Mouse (Mus musculus): ENCODE measurements around the gene Neb. TPM values are rescaled to one million over a fixed set of nuclear protein-coding genes. Genes with fewer than 3 reads are reported as not detected.
A peak's percentile ranks its signal among the peaks of the same experiment; 100 is the strongest.

Gene Neb
- polyA plus RNA-seq, 2 experiments: 0.13 to 0.18 TPM

DNA sequence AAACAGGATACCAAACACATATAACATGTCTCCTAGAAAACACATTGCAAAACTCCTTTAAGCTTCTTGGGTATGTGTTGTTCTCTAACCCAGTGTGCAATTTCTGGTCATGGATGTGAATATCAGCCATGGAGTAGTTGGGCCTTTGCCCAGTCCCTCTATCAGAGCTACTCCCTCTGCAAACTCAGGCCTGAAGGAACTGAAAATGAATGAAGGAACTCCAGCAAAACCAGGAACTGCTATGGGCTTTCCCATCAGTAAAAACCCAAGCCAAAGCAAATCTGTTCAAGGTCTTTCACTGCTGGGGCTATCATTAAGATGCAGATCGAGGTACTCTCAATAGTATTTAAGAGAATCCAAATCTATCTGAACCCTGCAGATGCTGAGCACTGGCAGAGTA lies 90.8 kb downstream of the Neb start:
- DNase-seq (ENCODE audit: low read depth in 3 of 3, low spot score in 3 of 3): no peak
- H3K9ac ChIP-seq (replicated peaks): no peak overlapping the region
- no peak overlapping the region for H3K4me3 ChIP-seq (ENCODE audit: insufficient read depth in 1 of 2, low read depth in 2 of 2, low read length in 2 of 2)
- H3K4me2 ChIP-seq (ENCODE audit: low read depth): no peak overlapping the region
- WGBS (ENCODE audit: insufficient replicate concordance): 40% methylated on average over 1 of the region's 1 CpGs
- no peaks in the 10 kb centered on the region for H3K36me3 ChIP-seq (replicated peaks; ENCODE audit: control insufficient read depth, insufficient read depth, low read depth)
- TF ChIP-seq CTCF (IDR thresholded peaks at IDR 0.05; ENCODE audit: low read depth) (no peak), EP300 (IDR thresholded peaks at IDR 0.05; ENCODE audit: low read depth) (no peak)
- no peak for ATAC-seq (ENCODE audit: insufficient read depth)
- H3K27me3 ChIP-seq (ENCODE audit: control insufficient read depth, insufficient read depth, low read length): no peaks in the 10 kb centered on the region
- H3K9me3 ChIP-seq (ENCODE audit: control insufficient read depth, low read length): no peaks in the 10 kb centered on the region
- H3K4me1 ChIP-seq (replicated peaks; ENCODE audit: control insufficient read depth in 2 of 2, insufficient read depth in 2 of 2, low read length in 1 of 2): no peaks in the 10 kb centered on the region
- no peak overlapping the region for H3K27ac ChIP-seq

DNA sequence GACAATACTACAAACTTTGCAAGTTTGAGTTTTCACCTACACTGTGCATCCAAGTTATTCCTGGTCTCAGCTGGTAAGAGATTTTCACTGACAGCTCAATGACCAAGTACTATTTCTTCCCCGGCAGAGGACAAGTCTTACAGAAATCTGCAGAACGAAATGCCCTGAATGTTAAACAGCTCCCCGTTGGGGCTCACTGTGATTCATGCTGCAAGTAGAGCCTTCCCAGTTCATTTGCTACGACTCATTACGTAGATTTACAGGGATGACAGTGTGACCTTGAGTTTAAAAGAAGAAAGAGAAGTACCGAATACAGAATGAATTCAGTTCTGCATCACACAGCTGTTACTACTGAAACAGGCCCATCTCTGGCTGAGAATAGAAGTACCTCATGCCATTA lies 91.9 kb downstream of the Neb start:
- no peaks in the 10 kb centered on the region for H3K27me3 ChIP-seq (ENCODE audit: control insufficient read depth, insufficient read depth, low read length)
- H3K9me3 ChIP-seq (ENCODE audit: control insufficient read depth, low read length): no peaks in the 10 kb centered on the region
- TF ChIP-seq CTCF (IDR thresholded peaks at IDR 0.05; ENCODE audit: low read depth) (no peak), EP300 (IDR thresholded peaks at IDR 0.05; ENCODE audit: low read depth) (no peak)
- H3K27ac ChIP-seq: no peak overlapping the region
- WGBS (ENCODE audit: insufficient replicate concordance): 69% methylated on average over 6 of the region's 6 CpGs
- DNase-seq (ENCODE audit: low read depth in 3 of 3, low spot score in 3 of 3) (no peak), ATAC-seq (ENCODE audit: insufficient read depth) (no peak)
- H3K9ac ChIP-seq (replicated peaks): no peak overlapping the region
- no peak overlapping the region for H3K4me2 ChIP-seq (ENCODE audit: low read depth)
- no peaks in the 10 kb centered on the region for H3K4me1 ChIP-seq (replicated peaks; ENCODE audit: control insufficient read depth in 2 of 2, insufficient read depth in 2 of 2, low read length in 1 of 2)
- H3K4me3 ChIP-seq (ENCODE audit: insufficient read depth in 1 of 2, low read depth in 2 of 2, low read length in 2 of 2): no peak overlapping the region
- H3K36me3 ChIP-seq (replicated peaks; ENCODE audit: control insufficient read depth, insufficient read depth, low read depth): no peaks in the 10 kb centered on the region

DNA sequence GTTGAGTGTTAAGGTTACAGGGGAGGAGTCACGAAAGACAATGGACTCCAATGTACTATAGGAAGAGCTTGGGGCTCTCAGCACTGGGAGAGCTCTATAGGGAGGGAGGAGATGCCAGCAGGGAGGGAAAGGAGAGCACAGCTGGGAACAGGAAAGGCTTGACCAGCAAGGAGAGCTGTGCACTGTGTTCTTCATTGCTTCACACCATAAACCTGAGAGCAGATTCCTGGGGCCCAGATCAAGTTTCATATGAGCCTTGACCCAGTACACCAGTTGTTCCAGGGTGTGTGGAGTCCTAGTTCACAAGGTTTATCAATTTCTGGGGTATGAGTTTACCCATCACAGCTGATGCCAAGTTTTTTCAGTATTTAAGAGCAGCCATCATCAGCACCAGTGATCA lies 106.1 kb downstream of the Neb start:
- DNase-seq (ENCODE audit: low read depth in 3 of 3, low spot score in 3 of 3): no peak
- Histone ChIP-seq H3K4me1 (replicated peaks; ENCODE audit: control insufficient read depth in 2 of 2, insufficient read depth in 2 of 2, low read length in 1 of 2) (no peaks in the 10 kb centered on the region), H3K4me3 (ENCODE audit: insufficient read depth in 1 of 2, low read depth in 2 of 2, low read length in 2 of 2) (no peak overlapping the region), H3K9ac (replicated peaks) (no peak overlapping the region), H3K27me3 (ENCODE audit: control insufficient read depth, insufficient read depth, low read length) (no peaks in the 10 kb centered on the region), H3K36me3 (replicated peaks; ENCODE audit: control insufficient read depth, insufficient read depth, low read depth) (no peaks in the 10 kb centered on the region), H3K9me3 (ENCODE audit: control insufficient read depth, low read length) (no peaks in the 10 kb centered on the region), H3K4me2 (ENCODE audit: low read depth) (no peak overlapping the region), H3K27ac (no peak overlapping the region)
- no peak for TF ChIP-seq EP300 (IDR thresholded peaks at IDR 0.05; ENCODE audit: low read depth)
- TF ChIP-seq CTCF (IDR thresholded peaks at IDR 0.05; ENCODE audit: low read depth): no peak
- no peak for ATAC-seq (ENCODE audit: insufficient read depth)
- WGBS (ENCODE audit: insufficient replicate concordance): 17% methylated on average over 1 of the region's 1 CpGs

DNA sequence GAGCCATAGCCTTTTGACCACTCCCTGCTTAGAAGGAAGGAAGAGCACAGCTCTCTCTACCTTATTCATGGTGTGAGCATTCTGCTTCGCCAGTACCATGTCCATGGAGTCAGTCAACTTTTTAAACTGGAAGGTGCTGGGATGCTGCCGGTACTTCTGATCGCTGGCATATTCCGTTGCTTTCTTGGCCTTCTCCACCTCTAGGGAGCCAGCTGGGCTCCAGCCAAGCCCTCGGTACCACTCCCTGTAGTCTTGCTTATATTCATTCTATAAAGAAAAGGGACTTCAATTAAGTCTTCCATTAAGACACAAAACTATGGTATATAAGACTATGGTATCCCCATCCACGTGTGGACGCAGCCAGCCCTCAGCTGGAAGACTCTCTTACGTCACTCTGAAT lies 107.4 kb downstream of the Neb start:
- Histone ChIP-seq H3K27ac (no peak overlapping the region), H3K27me3 (ENCODE audit: control insufficient read depth, insufficient read depth, low read length) (no peaks in the 10 kb centered on the region), H3K9ac (replicated peaks) (no peak overlapping the region), H3K4me3 (ENCODE audit: insufficient read depth in 1 of 2, low read depth in 2 of 2, low read length in 2 of 2) (no peak overlapping the region), H3K36me3 (replicated peaks; ENCODE audit: control insufficient read depth, insufficient read depth, low read depth) (no peaks in the 10 kb centered on the region), H3K4me1 (replicated peaks; ENCODE audit: control insufficient read depth in 2 of 2, insufficient read depth in 2 of 2, low read length in 1 of 2) (no peaks in the 10 kb centered on the region), H3K9me3 (ENCODE audit: control insufficient read depth, low read length) (no peaks in the 10 kb centered on the region), H3K4me2 (ENCODE audit: low read depth) (no peak overlapping the region)
- WGBS (ENCODE audit: insufficient replicate concordance): 79% methylated on average over 8 of the region's 8 CpGs
- ATAC-seq (ENCODE audit: insufficient read depth): no peak
- TF ChIP-seq EP300 (IDR thresholded peaks at IDR 0.05; ENCODE audit: low read depth) (no peak), CTCF (IDR thresholded peaks at IDR 0.05; ENCODE audit: low read depth) (no peak)
- DNase-seq (ENCODE audit: low read depth in 3 of 3, low spot score in 3 of 3): no peak

DNA sequence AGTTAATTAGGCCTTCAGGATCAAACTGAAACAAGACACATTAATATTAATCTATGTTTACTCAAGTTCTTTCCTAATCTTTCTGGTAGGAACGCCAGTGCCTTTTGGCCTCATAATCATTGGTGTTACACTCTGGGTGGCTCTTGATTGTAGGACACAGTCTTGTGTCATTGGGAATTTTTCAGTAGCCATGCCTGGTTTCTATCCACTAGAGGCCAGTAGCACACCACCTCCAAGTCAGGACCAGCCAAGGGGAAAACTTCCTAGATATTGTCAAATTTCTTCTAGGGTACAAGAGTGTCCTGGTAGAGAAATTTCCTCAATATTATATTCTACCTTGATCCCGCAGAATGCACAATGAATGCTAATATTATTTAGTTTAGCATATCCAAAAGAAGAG lies 116.1 kb downstream of the Neb start:
- Histone ChIP-seq H3K27me3 (ENCODE audit: control insufficient read depth, insufficient read depth, low read length) (no peaks in the 10 kb centered on the region), H3K4me2 (ENCODE audit: low read depth) (no peak overlapping the region), H3K9ac (replicated peaks) (no peak overlapping the region), H3K27ac (no peak overlapping the region), H3K4me3 (ENCODE audit: insufficient read depth in 1 of 2, low read depth in 2 of 2, low read length in 2 of 2) (no peak overlapping the region), H3K4me1 (replicated peaks; ENCODE audit: control insufficient read depth in 2 of 2, insufficient read depth in 2 of 2, low read length in 1 of 2) (no peaks in the 10 kb centered on the region), H3K36me3 (replicated peaks; ENCODE audit: control insufficient read depth, insufficient read depth, low read depth) (no peaks in the 10 kb centered on the region), H3K9me3 (ENCODE audit: control insufficient read depth, low read length) (no peaks in the 10 kb centered on the region)
- 25% methylated on average over 2 of the region's 2 CpGs for WGBS (ENCODE audit: insufficient replicate concordance)
- ATAC-seq (ENCODE audit: insufficient read depth) (no peak), DNase-seq (ENCODE audit: low read depth in 3 of 3, low spot score in 3 of 3) (no peak)
- TF ChIP-seq CTCF (IDR thresholded peaks at IDR 0.05; ENCODE audit: low read depth) (peak; percentile 60), EP300 (IDR thresholded peaks at IDR 0.05; ENCODE audit: low read depth) (no peak)
